Mouse (Mus musculus): Measurements from ENCODE around the gene Frzb. TPM values are rescaled to one million over a fixed set of nuclear protein-coding genes. Genes with fewer than 3 reads are reported as not detected.
"Not testable (repeated sequence)": the region's sequence is repeated elsewhere in the genome, so short reads cannot be mapped to it uniquely, and the experiment has no call there.

Frzb gene
- total RNA-seq (2015; ENCODE audit: low replicate concordance) (not detected in 2 replicates), total RNA-seq (2017; ENCODE audit: low replicate concordance) (not detected in 2 replicates)

- no peak for ATAC-seq (replicated peaks; ENCODE audit: low FRiP score, poor library complexity, severe bottlenecking)
Observed at GRCm38 (mm10) chr2:80447291-80447791, at the start of gene Frzb. TSS of gene Frzb (minus strand) at chr2:80447625.

GRCm38 (mm10) chr2:80495304-80495703 lies 47.9 kb upstream of the Frzb start:
- not testable (repeated sequence) for ATAC-seq (replicated peaks; ENCODE audit: low FRiP score, poor library complexity, severe bottlenecking)

GRCm38 (mm10) chr2:80486851-80487250 lies 39.4 kb upstream of the Frzb start:
- no peak for ATAC-seq (replicated peaks; ENCODE audit: low FRiP score, poor library complexity, severe bottlenecking)

- no peak for ATAC-seq (replicated peaks; ENCODE audit: low FRiP score, poor library complexity, severe bottlenecking)
Observed at GRCm38 (mm10) chr2:80484951-80485350, 37.5 kb upstream of the Frzb start.

- ATAC-seq (replicated peaks; ENCODE audit: low FRiP score, poor library complexity, severe bottlenecking), result no peak
Observed at GRCm38 (mm10) chr2:80475831-80476230, 28.4 kb upstream of the Frzb start.

GRCm38 (mm10) chr2:80474247-80474796 lies 26.9 kb upstream of the Frzb start:
- ATAC-seq (replicated peaks; ENCODE audit: low FRiP score, poor library complexity, severe bottlenecking), result no peak

- no peak for ATAC-seq (replicated peaks; ENCODE audit: low FRiP score, poor library complexity, severe bottlenecking)
Observed at GRCm38 (mm10) chr2:80465991-80466821, 18.8 kb upstream of the Frzb start.

GRCm38 (mm10) chr2:80461827-80462226 lies 14.4 kb upstream of the Frzb start:
- ATAC-seq (replicated peaks; ENCODE audit: low FRiP score, poor library complexity, severe bottlenecking), result no peak

- no peak for ATAC-seq (replicated peaks; ENCODE audit: low FRiP score, poor library complexity, severe bottlenecking)
Observed at GRCm38 (mm10) chr2:80448231-80448630, 806 bp upstream of the Frzb start.

GRCm38 (mm10) chr2:80446308-80447151 lies 895 bp downstream of the Frzb start:
- no peak for ATAC-seq (replicated peaks; ENCODE audit: low FRiP score, poor library complexity, severe bottlenecking)

GRCm38 (mm10) chr2:80445926-80446307 lies 1.5 kb downstream of the Frzb start:
- ATAC-seq (replicated peaks; ENCODE audit: low FRiP score, poor library complexity, severe bottlenecking), result no peak

- ATAC-seq (replicated peaks; ENCODE audit: low FRiP score, poor library complexity, severe bottlenecking), result no peak
Observed at GRCm38 (mm10) chr2:80445491-80445890, 1.9 kb downstream of the Frzb start.

GRCm38 (mm10) chr2:80444418-80445365 lies 2.7 kb downstream of the Frzb start:
- no peak for ATAC-seq (replicated peaks; ENCODE audit: low FRiP score, poor library complexity, severe bottlenecking)

GRCm38 (mm10) chr2:80443962-80444361 lies 3.5 kb downstream of the Frzb start:
- ATAC-seq (replicated peaks; ENCODE audit: low FRiP score, poor library complexity, severe bottlenecking), result no peak

- no peak for ATAC-seq (replicated peaks; ENCODE audit: low FRiP score, poor library complexity, severe bottlenecking)
Observed at GRCm38 (mm10) chr2:80441386-80441785, 6.0 kb downstream of the Frzb start.

GRCm38 (mm10) chr2:80438854-80439253 lies 8.6 kb downstream of the Frzb start:
- ATAC-seq (replicated peaks; ENCODE audit: low FRiP score, poor library complexity, severe bottlenecking), result no peak

GRCm38 (mm10) chr2:80437401-80437800 lies 10.0 kb downstream of the Frzb start:
- no peak for ATAC-seq (replicated peaks; ENCODE audit: low FRiP score, poor library complexity, severe bottlenecking)

- no peak for ATAC-seq (replicated peaks; ENCODE audit: low FRiP score, poor library complexity, severe bottlenecking)
Observed at GRCm38 (mm10) chr2:80434783-80435572, 12.4 kb downstream of the Frzb start.
